Mouse (Mus musculus): ENCODE measurements around the gene Tktl1.

DNA sequence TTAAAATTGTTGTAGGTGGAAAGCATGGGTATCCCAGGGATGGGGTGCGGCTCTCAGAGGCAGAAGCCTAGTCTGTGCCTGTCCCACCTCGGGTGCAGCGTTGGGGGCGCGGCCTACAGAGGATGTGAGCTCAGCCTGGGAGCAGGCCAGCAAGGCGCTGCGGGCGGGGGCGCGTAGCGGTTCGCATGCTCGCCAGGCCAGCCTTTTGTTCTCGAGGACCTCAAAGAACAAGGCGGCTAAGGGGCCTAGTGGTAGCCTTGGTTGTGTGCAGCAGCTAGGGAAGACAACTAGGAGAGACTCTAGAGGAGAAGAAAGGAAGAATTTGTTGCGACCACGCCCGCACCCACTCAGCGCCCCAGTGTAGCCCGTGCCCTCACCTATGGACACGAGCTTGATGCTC lies 68.6 kb downstream of the Tktl1 start:
- TF ChIP-seq CTCF (IDR thresholded peaks at IDR 0.05; ENCODE audit: control insufficient read depth, insufficient read depth, low read length), result no peak
- peak; percentile 45; the same call in 1 of the 2 replicates for TF ChIP-seq POLR2A (IDR thresholded peaks at IDR 0.05; ENCODE audit: borderline replicate concordance, control insufficient read depth, low read depth, low read length)
